Mouse (Mus musculus): Measurements from ENCODE around the gene Lrrc36. TPM values are rescaled to one million over a fixed set of nuclear protein-coding genes. Genes with fewer than 3 reads are reported as not detected.

The Lrrc36 gene
- polyA plus RNA-seq (2016; fragmentation: Nextera tagmentation; extraction: Ambion mirVana) = 0.07 and 0.18 TPM in 2 replicates

DNA sequence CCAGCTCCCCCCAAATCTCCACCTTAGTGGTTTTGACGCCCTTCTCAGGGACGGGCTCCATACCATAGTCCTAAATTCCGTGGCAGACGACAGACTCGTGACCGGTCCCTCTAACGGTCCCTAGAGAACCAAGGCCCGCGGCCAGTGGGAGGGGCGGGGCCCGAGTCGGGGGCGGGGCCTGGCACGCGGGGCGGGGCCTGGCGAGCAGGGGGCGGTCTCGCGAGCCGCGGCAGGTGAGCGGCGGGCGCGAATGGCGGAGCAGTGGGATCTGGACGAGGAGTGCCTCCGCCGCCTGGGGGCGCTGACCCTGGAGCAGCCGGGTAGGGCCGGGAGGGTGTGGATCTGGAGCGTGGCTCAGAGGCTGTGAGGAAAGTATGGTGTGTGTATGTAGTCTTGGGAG, at the start of gene Lrrc36, which contains the start of gene Kctd19:
Gene Lrrc36 (plus strand): TSS at position 181 of the 400 bp plus-strand sequence.
Gene Kctd19 (minus strand): TSS at position 112 of the 400 bp plus-strand sequence.
- peak within 1 kb of the TSS; percentile 36 for H3K4me3 ChIP-seq
- ATAC-seq = peak; percentile 80
- peak within 1 kb of the TSS; percentile 65 for H3K4me2 ChIP-seq
- peaks cover 56% of the 10 kb centered on the region for H3K27me3 ChIP-seq (replicated peaks)
- 2% methylated on average over 32 of the region's 34 CpGs for WGBS (ENCODE audit: insufficient replicate concordance)
- H3K27ac ChIP-seq = no peak within 1 kb of the TSS
- H3K9ac ChIP-seq = no peak within 1 kb of the TSS
- no peaks in the 10 kb centered on the region for H3K36me3 ChIP-seq
- peaks cover 10% of the 10 kb centered on the region for H3K4me1 ChIP-seq
- 0 out of 2 replicates have a peak, but pooled peaks cover 4% of the 10 kb centered on the region for H3K9me3 ChIP-seq (replicated peaks)

DNA sequence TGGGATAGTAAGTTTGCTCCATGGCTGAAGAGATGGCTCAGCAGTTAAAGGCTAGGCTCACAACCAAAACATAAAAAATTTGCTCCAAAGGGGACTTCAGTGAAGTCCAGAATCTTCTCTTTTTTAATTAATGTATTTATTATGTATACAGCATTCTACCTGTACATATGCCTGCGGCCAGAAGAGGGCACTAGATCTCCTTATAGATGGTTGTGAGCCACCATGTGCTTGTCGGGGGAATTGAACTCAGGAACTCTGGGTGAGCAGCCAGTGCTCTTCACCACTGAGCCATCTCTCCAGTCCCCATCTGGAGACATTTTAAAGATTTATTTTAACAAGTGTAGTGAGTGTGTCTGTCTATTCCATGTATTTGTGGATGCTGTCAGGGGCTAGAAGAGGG, 46.3 kb upstream of the Lrrc36 start:
- no peaks in the 10 kb centered on the region for H3K9me3 ChIP-seq (replicated peaks)
- no peak overlapping the region for H3K9ac ChIP-seq
- peaks cover 4% of the 10 kb centered on the region for H3K27me3 ChIP-seq (replicated peaks)
- no peak for ATAC-seq
- WGBS (ENCODE audit: insufficient replicate concordance) = 41% methylated on average over 2 of the region's 2 CpGs
- H3K4me3 ChIP-seq = no peak overlapping the region
- no peak overlapping the region for H3K27ac ChIP-seq
- no peaks in the 10 kb centered on the region for H3K4me1 ChIP-seq
- H3K36me3 ChIP-seq = no peaks in the 10 kb centered on the region
- H3K4me2 ChIP-seq = no peak overlapping the region

DNA sequence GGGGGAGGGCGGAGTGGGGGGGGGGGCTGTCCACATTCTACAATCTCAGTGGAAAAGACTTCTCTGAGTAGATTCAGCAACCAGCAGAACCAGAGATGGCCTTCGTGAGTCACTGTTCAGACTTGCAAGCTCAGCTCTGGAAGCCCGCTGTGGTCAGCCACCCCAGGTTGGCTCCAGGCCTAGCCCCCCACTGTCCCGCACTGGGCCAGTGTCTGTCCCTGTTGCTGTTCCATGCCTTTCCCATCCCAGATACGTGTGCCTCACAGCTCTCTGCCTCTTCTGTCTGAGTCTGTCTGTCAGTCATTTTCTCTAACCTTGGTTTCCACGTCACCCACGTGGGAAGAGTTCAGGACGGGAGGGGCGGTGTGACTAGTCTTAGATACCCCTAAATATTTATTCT, 40.9 kb upstream of the Lrrc36 start:
- Histone ChIP-seq H3K9me3 (replicated peaks) (peaks cover 4% of the 10 kb centered on the region; the same call in 1 of the 2 replicates), H3K9ac (no peak overlapping the region), H3K36me3 (no peaks in the 10 kb centered on the region), H3K27ac (no peak overlapping the region), H3K4me1 (peaks cover 20% of the 10 kb centered on the region), H3K27me3 (replicated peaks) (peaks cover 14% of the 10 kb centered on the region), H3K4me2 (no peak overlapping the region), H3K4me3 (no peak overlapping the region)
- 69% methylated on average over 9 of the region's 9 CpGs for WGBS (ENCODE audit: insufficient replicate concordance)
- ATAC-seq = no peak

DNA sequence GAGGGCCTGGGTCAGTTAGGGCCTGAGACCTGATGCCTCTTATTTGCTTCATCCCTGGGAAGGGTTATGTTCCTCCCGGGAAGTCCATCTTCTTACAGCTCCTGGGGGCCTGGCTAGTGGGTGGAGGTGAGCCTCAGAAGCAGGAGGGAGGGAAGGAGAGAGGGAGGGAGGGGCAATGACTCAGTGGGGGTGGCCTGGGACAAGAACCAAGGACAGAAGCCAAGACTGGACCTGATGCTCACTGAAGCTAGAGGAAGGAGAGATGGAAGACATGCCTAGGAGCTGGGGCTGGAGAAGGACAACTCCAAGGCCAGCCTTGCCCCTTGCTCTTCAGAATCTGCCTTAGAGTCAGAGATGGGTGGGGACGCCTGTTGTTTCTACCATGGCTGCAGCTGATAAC, 40.3 kb upstream of the Lrrc36 start, which contains the start of gene Plekhg4:
Gene Plekhg4 (plus strand): TSS at position 243 of the 400 bp plus-strand sequence.
- no peaks in the 10 kb centered on the region for H3K36me3 ChIP-seq
- peaks cover 20% of the 10 kb centered on the region for H3K4me1 ChIP-seq
- H3K9me3 ChIP-seq (replicated peaks) = peaks cover 4% of the 10 kb centered on the region; the same call in 1 of the 2 replicates
- no peak within 1 kb of the TSS for H3K4me3 ChIP-seq
- H3K27ac ChIP-seq = no peak within 1 kb of the TSS
- H3K4me2 ChIP-seq = peak within 1 kb of the TSS; percentile 51; the same call in 1 of the 2 replicates
- WGBS (ENCODE audit: insufficient replicate concordance) = 38% methylated on average over 2 of the region's 2 CpGs
- no peak within 1 kb of the TSS for H3K9ac ChIP-seq
- peaks cover 16% of the 10 kb centered on the region for H3K27me3 ChIP-seq (replicated peaks)
- ATAC-seq = no peak

DNA sequence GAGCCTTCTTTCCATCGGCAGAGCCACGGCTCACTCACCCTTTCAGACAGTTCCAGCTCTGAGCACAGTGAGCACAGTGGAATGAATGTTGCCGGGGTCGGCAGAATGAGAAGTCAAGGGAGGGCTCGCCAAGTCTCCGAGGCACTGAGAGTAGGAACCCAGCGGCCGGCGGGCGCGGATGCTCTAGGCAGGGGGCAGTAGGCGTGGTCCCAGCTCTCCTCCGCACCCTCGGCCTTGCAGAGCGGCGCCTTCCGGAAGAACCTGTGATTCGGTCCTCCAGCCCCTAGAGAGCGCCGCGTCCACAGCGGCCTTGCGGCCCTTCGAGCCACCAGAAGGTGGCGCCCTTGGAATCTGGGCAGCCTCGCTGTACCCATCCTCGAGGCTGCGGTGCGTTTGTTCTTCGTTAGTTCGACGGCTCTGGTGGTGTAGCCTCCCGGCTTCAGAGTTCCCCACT, 38.8 kb upstream of the Lrrc36 start:
- WGBS (ENCODE audit: insufficient replicate concordance) = 30% methylated on average over 33 of the region's 33 CpGs
- ATAC-seq = no peak
- Histone ChIP-seq H3K27ac (no peak overlapping the region), H3K27me3 (replicated peaks) (peaks cover 22% of the 10 kb centered on the region), H3K4me1 (peaks cover 20% of the 10 kb centered on the region), H3K4me3 (peak overlapping the region; percentile 20), H3K36me3 (no peaks in the 10 kb centered on the region), H3K9ac (no peak overlapping the region), H3K9me3 (replicated peaks) (peaks cover 4% of the 10 kb centered on the region; the same call in 1 of the 2 replicates), H3K4me2 (peak overlapping the region; percentile 51)

DNA sequence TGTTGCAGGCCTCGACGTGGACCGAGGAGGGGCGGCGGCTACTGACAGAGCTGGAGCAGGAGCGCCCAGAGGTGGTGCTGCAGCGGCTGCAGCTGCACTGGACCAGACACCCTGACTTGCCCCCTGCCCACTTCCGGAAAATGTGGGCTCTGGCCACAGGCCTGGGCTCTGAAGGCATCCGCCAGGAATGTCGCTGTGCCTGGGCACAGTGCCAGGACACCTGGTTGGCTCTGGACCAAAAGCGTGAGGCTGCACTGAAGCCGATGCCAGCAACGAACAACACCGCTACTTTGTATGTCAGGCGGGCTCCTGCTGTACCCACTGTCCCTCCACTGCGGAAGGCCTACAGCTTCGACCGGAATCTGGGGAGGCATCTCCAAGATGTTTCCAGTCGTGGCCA, 34.7 kb upstream of the Lrrc36 start:
- H3K4me2 ChIP-seq = no peak overlapping the region
- H3K27ac ChIP-seq = no peak overlapping the region
- H3K4me3 ChIP-seq = no peak overlapping the region
- H3K9me3 ChIP-seq (replicated peaks) = peaks cover 4% of the 10 kb centered on the region; the same call in 1 of the 2 replicates
- no peak overlapping the region for H3K9ac ChIP-seq
- no peaks in the 10 kb centered on the region for H3K36me3 ChIP-seq
- 67% methylated on average over 19 of the region's 19 CpGs for WGBS (ENCODE audit: insufficient replicate concordance)
- H3K4me1 ChIP-seq = peaks cover 10% of the 10 kb centered on the region
- H3K27me3 ChIP-seq (replicated peaks) = peaks cover 26% of the 10 kb centered on the region
- no peak for ATAC-seq

DNA sequence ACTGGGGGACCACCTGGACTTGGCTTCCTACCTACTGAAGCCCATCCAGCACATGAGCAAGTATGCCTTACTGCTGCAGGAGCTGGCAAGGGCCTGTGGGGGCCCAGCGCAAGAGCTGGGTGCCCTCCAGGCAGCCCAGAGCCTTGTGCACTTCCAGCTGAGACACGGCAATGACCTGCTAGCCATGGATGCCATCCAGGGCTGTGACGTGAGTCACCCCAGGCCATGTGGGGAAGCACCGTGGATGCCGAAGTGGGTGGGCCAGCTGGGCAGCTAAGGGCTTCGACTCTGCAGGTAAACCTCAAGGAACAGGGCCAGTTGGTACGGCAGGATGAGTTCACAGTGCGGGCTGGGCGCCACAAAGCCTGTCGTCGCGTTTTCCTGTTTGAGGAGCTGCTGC, 33.1 kb upstream of the Lrrc36 start:
- ATAC-seq = no peak
- Histone ChIP-seq H3K4me3 (no peak overlapping the region), H3K27me3 (replicated peaks) (peaks cover 18% of the 10 kb centered on the region), H3K4me2 (no peak overlapping the region), H3K9ac (no peak overlapping the region), H3K27ac (no peak overlapping the region), H3K36me3 (no peaks in the 10 kb centered on the region), H3K9me3 (replicated peaks) (no peaks in the 10 kb centered on the region), H3K4me1 (no peaks in the 10 kb centered on the region)
- WGBS (ENCODE audit: insufficient replicate concordance) = 71% methylated on average over 12 of the region's 12 CpGs

DNA sequence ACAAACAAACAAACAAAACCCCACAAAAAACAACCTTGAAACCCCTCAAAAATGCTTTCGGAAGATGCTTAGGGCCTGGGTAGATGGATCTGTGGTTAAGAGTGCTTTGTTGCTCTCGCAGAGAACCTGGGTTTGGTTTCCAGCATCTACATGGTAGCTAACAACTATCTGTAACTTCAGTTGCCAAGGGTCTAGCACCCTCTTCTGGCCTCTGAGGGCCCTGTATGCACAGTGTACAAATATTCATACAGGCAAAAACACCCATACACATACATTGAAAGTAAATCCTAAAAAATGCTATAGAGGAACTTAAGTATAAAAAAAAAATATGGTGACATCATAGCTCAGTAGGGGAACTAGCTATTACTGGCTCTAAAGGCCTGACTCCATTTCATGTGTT, 29.3 kb upstream of the Lrrc36 start:
- Histone ChIP-seq H3K36me3 (no peaks in the 10 kb centered on the region), H3K4me1 (no peaks in the 10 kb centered on the region), H3K9me3 (replicated peaks) (no peaks in the 10 kb centered on the region), H3K4me3 (no peak overlapping the region), H3K4me2 (no peak overlapping the region), H3K27ac (no peak overlapping the region), H3K27me3 (replicated peaks) (peaks cover 9% of the 10 kb centered on the region; the same call in 1 of the 2 replicates), H3K9ac (no peak overlapping the region)
- WGBS (ENCODE audit: insufficient replicate concordance) = 82% methylated on average over 2 of the region's 2 CpGs
- no peak for ATAC-seq

DNA sequence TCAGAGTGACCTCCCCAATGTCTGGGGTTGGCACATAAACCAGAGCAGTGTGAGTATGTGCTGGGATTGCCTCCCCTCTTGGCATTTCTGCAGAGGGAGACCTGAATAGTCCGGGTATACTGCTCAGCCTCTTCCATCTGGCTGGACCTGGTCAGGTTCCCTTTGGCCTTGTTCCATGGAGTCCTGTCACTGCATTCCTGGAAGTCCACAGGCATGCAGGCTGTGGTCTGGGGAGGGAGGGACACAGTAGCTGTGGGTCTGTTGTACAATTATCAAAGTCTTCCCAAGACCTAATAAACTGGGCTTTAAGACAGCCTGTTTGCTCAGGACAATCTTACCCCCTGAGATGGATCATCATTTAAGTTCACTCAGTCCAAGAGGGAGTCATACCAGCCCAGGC, 26.2 kb upstream of the Lrrc36 start:
- no peak overlapping the region for H3K4me3 ChIP-seq
- 0 out of 2 replicates have a peak, but pooled peaks cover 9% of the 10 kb centered on the region for H3K27me3 ChIP-seq (replicated peaks)
- no peak overlapping the region for H3K9ac ChIP-seq
- 47% methylated on average over 1 of the region's 1 CpGs for WGBS (ENCODE audit: insufficient replicate concordance)
- H3K4me1 ChIP-seq = no peaks in the 10 kb centered on the region
- no peaks in the 10 kb centered on the region for H3K36me3 ChIP-seq
- H3K9me3 ChIP-seq (replicated peaks) = no peaks in the 10 kb centered on the region
- ATAC-seq = no peak
- H3K4me2 ChIP-seq = no peak overlapping the region
- no peak overlapping the region for H3K27ac ChIP-seq

DNA sequence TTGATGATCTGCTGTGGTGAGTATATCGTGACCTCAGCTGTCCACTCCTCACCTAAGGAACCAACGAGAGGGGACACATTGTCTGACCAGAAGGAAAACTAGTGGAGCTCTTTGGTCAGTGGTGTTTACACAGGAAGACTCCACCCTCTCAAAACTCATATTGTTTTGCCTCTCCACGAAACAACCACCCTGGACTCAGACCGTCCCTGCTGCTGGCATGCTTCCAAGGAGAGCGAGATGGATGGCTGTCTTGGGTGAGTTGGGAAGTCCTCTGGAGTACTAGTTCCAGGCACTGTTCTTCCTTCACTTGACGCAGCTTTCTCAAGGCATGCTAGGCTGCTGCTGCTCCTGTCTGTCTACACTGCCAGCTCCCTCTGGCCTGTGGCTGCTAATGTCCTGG, 24.3 kb upstream of the Lrrc36 start:
- Histone ChIP-seq H3K27me3 (replicated peaks) (peaks cover 9% of the 10 kb centered on the region; the same call in 1 of the 2 replicates), H3K4me1 (no peaks in the 10 kb centered on the region), H3K4me3 (no peak overlapping the region), H3K4me2 (no peak overlapping the region), H3K27ac (no peak overlapping the region), H3K9me3 (replicated peaks) (no peaks in the 10 kb centered on the region), H3K36me3 (no peaks in the 10 kb centered on the region), H3K9ac (no peak overlapping the region)
- ATAC-seq = no peak
- 55% methylated on average over 6 of the region's 6 CpGs for WGBS (ENCODE audit: insufficient replicate concordance)

DNA sequence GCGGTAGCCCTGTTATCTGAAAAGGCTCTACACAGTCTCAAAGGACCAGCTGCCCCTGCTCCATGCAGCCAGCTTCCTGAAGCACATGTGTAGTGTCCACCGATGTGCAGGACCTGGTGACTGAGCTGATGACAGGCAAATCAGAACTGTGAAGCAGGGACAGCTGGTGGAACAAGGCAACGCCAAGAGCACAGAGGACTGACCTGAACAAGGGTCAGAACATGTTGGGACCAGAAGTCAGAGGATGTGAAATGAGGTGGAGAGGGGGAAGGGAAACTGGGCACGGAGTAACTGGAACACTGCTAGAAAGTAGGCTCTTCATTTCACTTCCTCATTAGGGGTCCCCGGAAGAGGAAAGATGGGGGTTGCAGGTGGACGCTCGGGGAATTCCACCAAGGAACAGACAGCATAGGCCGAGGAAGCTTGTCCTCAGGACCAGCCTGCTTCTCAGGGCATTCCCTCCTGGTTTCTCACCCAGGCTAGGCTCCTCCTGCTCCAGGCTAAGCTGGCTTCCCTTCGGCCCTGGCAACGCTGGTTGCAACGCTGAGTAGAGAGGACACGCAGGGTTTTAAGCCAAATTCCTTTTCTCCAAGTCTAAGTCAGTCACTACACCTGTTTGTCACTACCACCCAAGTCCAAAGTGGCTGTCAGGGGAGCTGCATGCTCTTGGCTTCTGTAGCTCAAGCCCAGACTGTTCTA, 20.1 kb upstream of the Lrrc36 start:
- Histone ChIP-seq H3K4me3 (no peak overlapping the region), H3K9ac (no peak overlapping the region), H3K36me3 (no peaks in the 10 kb centered on the region), H3K4me1 (no peaks in the 10 kb centered on the region), H3K9me3 (replicated peaks) (no peaks in the 10 kb centered on the region), H3K27ac (no peak overlapping the region), H3K4me2 (no peak overlapping the region), H3K27me3 (replicated peaks) (peaks cover 21% of the 10 kb centered on the region; the same call in 1 of the 2 replicates)
- no peak for ATAC-seq
- WGBS (ENCODE audit: insufficient replicate concordance) = 68% methylated on average over 12 of the region's 12 CpGs

DNA sequence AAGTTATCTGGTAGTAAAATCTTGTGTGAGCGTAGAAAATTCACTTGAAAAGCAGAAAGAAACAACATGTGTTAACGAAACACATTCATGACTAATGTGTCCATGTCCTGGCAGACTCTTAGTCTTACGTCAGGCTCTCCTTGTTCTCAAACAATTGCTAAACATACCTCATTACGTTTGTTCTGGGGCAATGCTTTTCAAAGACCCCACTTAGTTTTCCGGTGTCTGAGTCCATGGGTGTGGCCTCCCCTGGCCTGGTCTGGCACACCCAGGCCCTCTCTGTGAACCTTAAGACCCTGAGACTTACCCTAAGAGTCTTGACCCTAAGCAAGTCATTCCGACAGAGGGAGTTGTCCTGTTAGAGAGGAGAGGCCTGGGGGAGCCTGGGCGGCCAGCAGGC, 19.5 kb upstream of the Lrrc36 start:
- WGBS (ENCODE audit: insufficient replicate concordance) = 69% methylated on average over 7 of the region's 7 CpGs
- H3K36me3 ChIP-seq = no peaks in the 10 kb centered on the region
- no peak overlapping the region for H3K9ac ChIP-seq
- H3K9me3 ChIP-seq (replicated peaks) = no peaks in the 10 kb centered on the region
- H3K27ac ChIP-seq = no peak overlapping the region
- peaks cover 20% of the 10 kb centered on the region; the same call in 1 of the 2 replicates for H3K27me3 ChIP-seq (replicated peaks)
- no peaks in the 10 kb centered on the region for H3K4me1 ChIP-seq
- no peak overlapping the region for H3K4me3 ChIP-seq
- no peak overlapping the region for H3K4me2 ChIP-seq
- no peak for ATAC-seq
